Mouse (Mus musculus) CH12.LX (cell line): ENCODE measurements around the gene Vps9d1. TPM values are rescaled to one million over a fixed set of nuclear protein-coding genes. Genes with fewer than 3 reads are reported as not detected.

Experiments
- DNase-seq: peaks from one replicate; pipeline ENCODE4 v3.0.0-alpha.2; 2013; ENCODE audit errors: extremely low read depth
- H3K27ac ChIP-seq: 2 replicates; pipeline ENCODE4 v1.5.1; 2012; ENCODE audit warnings: low read depth, mild to moderate bottlenecking, control low read depth, moderate library complexity; ENCODE audit not compliant: insufficient read depth
- H3K27me3 ChIP-seq: replicated peaks from 2 replicates; pipeline ENCODE3; 2012; ENCODE audit warnings: inconsistent platforms
- H3K36me3 ChIP-seq, 2 experiments: replicated peaks in 1 of 2; 2 replicates each; pipeline versions ENCODE3 to v1.6.1; 2012; ENCODE audit warnings: inconsistent platforms in 1 of 2, low read length in 1 of 2, mild to moderate bottlenecking in 1 of 2, mixed read lengths in 1 of 2, moderate library complexity in 1 of 2; ENCODE audit not compliant: control insufficient read depth in 1 of 2, insufficient read depth in 1 of 2
- H3K4me1 ChIP-seq, 2 experiments: 2 replicates each; pipeline ENCODE4 v1.6.1; 2012; ENCODE audit warnings: inconsistent platforms in 1 of 2, moderate library complexity in 1 of 2; ENCODE audit not compliant: insufficient read depth in 2 of 2, control insufficient read depth in 1 of 2
- H3K4me2 ChIP-seq: 2 replicates; pipeline ENCODE4 v1.6.1; 2012; ENCODE audit warnings: low read depth, mild to moderate bottlenecking, control low read depth; ENCODE audit not compliant: poor library complexity, insufficient read depth, severe bottlenecking
- H3K4me3 ChIP-seq, 3 experiments: fragments of 150-350 bp in 1 of 3; sonication (generic) in 1 of 3; replicated peaks in 1 of 3; 2 replicates each; pipeline versions ENCODE3 to v1.5.1; 2011 to 2012; ENCODE audit warnings: low read depth in 2 of 3, low read length in 2 of 3, mild to moderate bottlenecking in 2 of 3, moderate library complexity in 2 of 3, control low read depth in 1 of 3, improper control_type of control experiment in 1 of 3, inconsistent platforms in 1 of 3, mixed read lengths in 1 of 3; ENCODE audit not compliant: poor library complexity in 1 of 3
- H3K79me2 ChIP-seq: replicated peaks from 2 replicates; pipeline ENCODE4 v1.6.1; 2012; ENCODE audit warnings: mild to moderate bottlenecking, moderate library complexity; ENCODE audit not compliant: control insufficient read depth, poor library complexity, insufficient read depth, severe bottlenecking; ENCODE audit errors: extremely low read depth
- H3K9ac ChIP-seq: 2 replicates; pipeline ENCODE4 v1.6.1; 2012; ENCODE audit warnings: low read depth, mild to moderate bottlenecking, control low read depth, moderate library complexity; ENCODE audit not compliant: insufficient read depth
- H3K9me3 ChIP-seq: replicated peaks from 2 replicates; pipeline ENCODE3; 2012; ENCODE audit warnings: low read length, inconsistent platforms, mixed read lengths
- BHLHE40 ChIP-seq: IDR thresholded peaks from 2 replicates; pipeline ENCODE4 v1.6.1; 2011; ENCODE audit warnings: mild to moderate bottlenecking, low read depth, low read length, improper control_type of control experiment
- CHD1 ChIP-seq: IDR thresholded peaks from 2 replicates; pipeline ENCODE4 v1.6.1; 2012; ENCODE audit warnings: low read depth, low read length, improper control_type of control experiment, inconsistent platforms
- CHD2 ChIP-seq: IDR thresholded peaks from 2 replicates; pipeline ENCODE4 v1.6.1; 2011; ENCODE audit warnings: low read length, improper control_type of control experiment
- CTCF ChIP-seq, 2 experiments: IDR thresholded peaks in 1 of 2; conservative IDR thresholded peaks in 1 of 2; 2 replicates each; pipeline ENCODE4 v1.5.1; 2011 to 2012; ENCODE audit warnings: low read depth in 2 of 2, low read length in 2 of 2, improper control_type of control experiment in 1 of 2, inconsistent platforms in 1 of 2, mild to moderate bottlenecking in 1 of 2, moderate library complexity in 1 of 2
- E2F4 ChIP-seq: IDR thresholded peaks from 2 replicates; pipeline ENCODE4 v1.6.1; 2011; ENCODE audit warnings: low read depth, low read length, improper control_type of control experiment; ENCODE audit not compliant: insufficient replicate concordance
- ELF1 ChIP-seq: IDR thresholded peaks from 2 replicates; pipeline ENCODE4 v1.6.1; 2014; ENCODE audit warnings: low read depth, mild to moderate bottlenecking, inconsistent platforms, low read length, improper control_type of control experiment
- ETS1 ChIP-seq: conservative IDR thresholded peaks from 2 replicates; pipeline ENCODE4 v1.6.1; 2012; ENCODE audit warnings: low read depth, mild to moderate bottlenecking, inconsistent platforms, low read length, improper control_type of control experiment, moderate library complexity
- GABPA ChIP-seq: IDR thresholded peaks from 2 replicates; pipeline ENCODE4 v1.6.1; 2012; ENCODE audit warnings: low read depth, low read length, improper control_type of control experiment, inconsistent platforms; ENCODE audit not compliant: insufficient replicate concordance
- HCFC1 ChIP-seq: IDR thresholded peaks from 2 replicates; pipeline ENCODE4 v1.6.1; 2012; ENCODE audit warnings: low read depth, mild to moderate bottlenecking, inconsistent platforms, low read length, improper control_type of control experiment
- IRF4 ChIP-seq: IDR thresholded peaks from 2 replicates; pipeline ENCODE4 v1.6.1; 2014; ENCODE audit warnings: low read depth, mild to moderate bottlenecking, inconsistent platforms, low read length, improper control_type of control experiment
- JUN ChIP-seq: IDR thresholded peaks from 2 replicates; pipeline ENCODE4 v1.6.1; 2011; ENCODE audit warnings: low read depth, mild to moderate bottlenecking, low read length, improper control_type of control experiment, moderate library complexity; ENCODE audit not compliant: insufficient read depth
- KAT2A ChIP-seq: IDR thresholded peaks from 2 replicates; pipeline ENCODE4 v1.6.1; 2012; ENCODE audit warnings: low read length, improper control_type of control experiment, inconsistent platforms; ENCODE audit not compliant: insufficient replicate concordance
- MAFK ChIP-seq: IDR thresholded peaks from 2 replicates; pipeline ENCODE4 v1.6.1; 2011; ENCODE audit warnings: low read length, improper control_type of control experiment; ENCODE audit not compliant: insufficient replicate concordance
- MAX ChIP-seq: IDR thresholded peaks from 2 replicates; pipeline ENCODE4 v1.6.1; 2011; ENCODE audit warnings: low read length, improper control_type of control experiment
- MEF2A ChIP-seq: IDR thresholded peaks from 2 replicates; pipeline ENCODE4 v1.6.1; 2014; ENCODE audit warnings: low read depth, mild to moderate bottlenecking, inconsistent platforms, low read length, improper control_type of control experiment, borderline replicate concordance
- NELFE ChIP-seq: IDR thresholded peaks from 2 replicates; pipeline ENCODE4 v1.6.1; 2011; ENCODE audit warnings: low read depth, low read length, improper control_type of control experiment
- NRF1 ChIP-seq: IDR thresholded peaks from 2 replicates; pipeline ENCODE4 v1.6.1; 2014; ENCODE audit warnings: low read depth, mild to moderate bottlenecking, inconsistent platforms, low read length, improper control_type of control experiment, moderate library complexity
- POLR2A ChIP-seq: IDR thresholded peaks from 2 replicates; pipeline ENCODE4 v1.6.1; 2011; ENCODE audit warnings: low read depth, mild to moderate bottlenecking, improper control_type of control experiment, low read length
- POLR2AphosphoS2 ChIP-seq: IDR thresholded peaks from 2 replicates; pipeline ENCODE4 v1.6.1; 2011; ENCODE audit warnings: low read depth, low read length, improper control_type of control experiment
- RCOR1 ChIP-seq: conservative IDR thresholded peaks from 2 replicates; pipeline ENCODE4 v1.6.1; 2012; ENCODE audit warnings: low read depth, mild to moderate bottlenecking, inconsistent platforms, low read length, improper control_type of control experiment
- SMC3 ChIP-seq: IDR thresholded peaks from 2 replicates; pipeline ENCODE4 v1.6.1; 2011; ENCODE audit warnings: low read depth, low read length, improper control_type of control experiment
- TBP ChIP-seq: conservative IDR thresholded peaks from 2 replicates; pipeline ENCODE4 v1.6.1; 2011; ENCODE audit warnings: low read depth, low read length, improper control_type of control experiment
- TCF12 ChIP-seq: IDR thresholded peaks from 2 replicates; pipeline ENCODE4 v1.6.1; 2014; ENCODE audit warnings: low read depth, mild to moderate bottlenecking, inconsistent platforms, low read length, improper control_type of control experiment
- UBTF ChIP-seq: IDR thresholded peaks from 2 replicates; pipeline ENCODE4 v1.6.1; 2012; ENCODE audit warnings: low read depth, mild to moderate bottlenecking, inconsistent platforms, low read length, improper control_type of control experiment, moderate library complexity
- USF1 ChIP-seq: IDR thresholded peaks from 2 replicates; pipeline ENCODE4 v1.6.1; 2014; ENCODE audit warnings: low read depth, mild to moderate bottlenecking, inconsistent platforms, low read length, improper control_type of control experiment
- USF2 ChIP-seq: conservative IDR thresholded peaks from 2 replicates; pipeline ENCODE4 v1.6.1; 2011; ENCODE audit warnings: low read depth, low read length, improper control_type of control experiment
- ZKSCAN1 ChIP-seq: IDR thresholded peaks from 2 replicates; pipeline ENCODE4 v1.6.1; 2012; ENCODE audit warnings: low read depth, inconsistent platforms, low read length, improper control_type of control experiment, borderline replicate concordance
- ZMIZ1 ChIP-seq: IDR thresholded peaks from 2 replicates; pipeline ENCODE4 v1.6.1; 2012; ENCODE audit warnings: low read depth, mild to moderate bottlenecking, inconsistent platforms, low read length, improper control_type of control experiment
- dilution Hi-C: fragments of 300-500 bp; cut with MboI; formaldehyde crosslinking; loops from 2 replicates; pipeline ENCODE4 v1.14.3; 2020; ENCODE audit warnings: low sequenced_read_pairs; ENCODE audit not compliant: extremely low pct_unique_long_range_greater_than_20kb, extremely low pct_ligation_motif_present
- in situ Hi-C: fragments of 300-500 bp; cut with MboI; formaldehyde crosslinking; loops from 3 replicates; pipeline ENCODE4 v1.14.3; 2019; ENCODE audit warnings: low sequenced_read_pairs, low pct_ligation_motif_present, low pct_unique_long_range_greater_than_20kb, mixed read lengths
- polyA plus RNA-seq: library from polyadenylated mRNA; unstranded; fragments of >175 nt; gene quantifications from 2 replicates; pipeline ENCODE4 v1.2.1, GENCODE M21; 2012; ENCODE audit warnings: low read depth; ENCODE audit not compliant: insufficient read length
- total RNA-seq, 2 experiments: library from RNA; depleted of rRNA; stranded (reverse); fragments of 300-350 nt in 1 of 2; fragments of >200 nt in 1 of 2; gene quantifications; 2 replicates each; pipeline ENCODE4 v1.2.3; 2012 to 2014

The Vps9d1 gene
- total and polyA plus RNA-seq, 3 experiments = 2.8 to 9.7 (median 5.5) TPM

- H3K4me3 ChIP-seq = no peak overlapping the region
- no peaks in the 10 kb centered on the region for H3K79me2 ChIP-seq
- no peak for TF ChIP-seq JUN
- no peak for TF ChIP-seq POLR2A
- TF ChIP-seq TCF12 = no peak
- no peak for TF ChIP-seq POLR2AphosphoS2
- no peak for TF ChIP-seq USF1
- no peak for TF ChIP-seq IRF4
- no peak for TF ChIP-seq ZMIZ1
- no peaks in the 10 kb centered on the region for H3K9me3 ChIP-seq
- no peak overlapping the region for H3K27ac ChIP-seq
- DNase-seq = no peak
- H3K4me2 ChIP-seq = no peak overlapping the region
- in situ Hi-C loops (no loop called here), dilution Hi-C loops (no loop called here)
- H3K4me1 ChIP-seq = peaks cover 0 to 16% of the 10 kb centered on the region in 2 experiments; a peak in 2 of 4 replicates
- H3K36me3 ChIP-seq = peaks cover 31 to 63% of the 10 kb centered on the region in 2 experiments
- no peak overlapping the region for H3K9ac ChIP-seq
- H3K27me3 ChIP-seq = no peaks in the 10 kb centered on the region
Measured at GRCm38 (mm10) chr8:123228416-123228815, 25.7 kb downstream of the Vps9d1 start.

- peaks cover 19 to 38% of the 10 kb centered on the region in 2 experiments for H3K36me3 ChIP-seq
- peak within 1 kb of the TSS; percentile 86 for H3K4me2 ChIP-seq
- H3K27me3 ChIP-seq = no peaks in the 10 kb centered on the region
- dilution Hi-C loops (no loop called here), in situ Hi-C loops (no loop called here)
- peak within 1 kb of the TSS; percentile 96 for H3K9ac ChIP-seq
- no peaks in the 10 kb centered on the region for H3K9me3 ChIP-seq
- H3K4me1 ChIP-seq = peaks cover 0 to 20% of the 10 kb centered on the region in 2 experiments; a peak in 2 of 4 replicates
- H3K4me3 ChIP-seq = peak within 1 kb of the TSS; percentile 77 to 100 (median 99)
- peak within 1 kb of the TSS; percentile 18; the same call in 1 of the 2 replicates for H3K27ac ChIP-seq
- H3K79me2 ChIP-seq = no peaks in the 10 kb centered on the region
- peak; percentile 90 for DNase-seq
- no peak for TF ChIP-seq CHD1
- TF ChIP-seq GABPA = no peak; the same call in 1 of the 2 replicates
- peak; percentile 90 for TF ChIP-seq ELF1
- TF ChIP-seq RCOR1 = no peak
- TF ChIP-seq USF1 = no peak
- TF ChIP-seq USF2 = no peak
- no peak for TF ChIP-seq ZKSCAN1
- peak; percentile 51; the same call in 1 of the 2 replicates for TF ChIP-seq IRF4
- TF ChIP-seq MEF2A = peak; percentile 31; the same call in 1 of the 2 replicates
- TF ChIP-seq BHLHE40 = no peak
- no peak for TF ChIP-seq CHD2
- 0 out of 2 replicates have a peak, but pooled peaks have one; percentile 59 for TF ChIP-seq UBTF
- peak; percentile 66 for TF ChIP-seq MAX
- TF ChIP-seq NELFE = peak; percentile 98
- TF ChIP-seq ZMIZ1 = peak; percentile 60; the same call in 1 of the 2 replicates
- TF ChIP-seq KAT2A = peak; percentile 75; the same call in 1 of the 2 replicates
- peak; percentile 96 for TF ChIP-seq NRF1
- no peak for TF ChIP-seq MAFK
- TF ChIP-seq E2F4 = no peak
- no peak for TF ChIP-seq SMC3
- TF ChIP-seq ETS1 = no peak
- TF ChIP-seq JUN = no peak
- peak; percentile 94 for TF ChIP-seq TCF12
- peak; percentile 90 for TF ChIP-seq HCFC1
- TF ChIP-seq POLR2A = peak; percentile 98
- no peak for TF ChIP-seq CTCF (conservative IDR thresholded peaks at IDR 0.05 in 1 of 2, IDR thresholded peaks at IDR 0.05 in 1 of 2; ENCODE audit: low read depth in 2 of 2, low read length in 2 of 2)
- TF ChIP-seq TBP = peak; percentile 89
Measured at GRCm38 (mm10) chr8:123224278-123225266, 29.6 kb downstream of the Vps9d1 start, which contains the start of gene Cdk10. Gene Cdk10 (plus strand): TSS chr8:123224842.
